Mouse (Mus musculus) heart, embryonic 11.5 days (tissue): Measurements from ENCODE around the gene Spink8. TPM values are rescaled to one million over a fixed set of nuclear protein-coding genes. Genes with fewer than 3 reads are reported as not detected.
"Not testable (repeated sequence)": the region's sequence is repeated elsewhere in the genome, so short reads cannot be mapped to it uniquely, and the experiment has no call there.

Experiments used
- ATAC-seq: fragments of 200-750 bp; cut with Nextera tagmentation; replicated peaks from 2 replicates; pipeline ENCODE4 v1.8.0; 2017; ENCODE audit warnings: moderate library complexity; ENCODE audit not compliant: insufficient number of reproducible peaks, low FRiP score, low TSS enrichment
- H3K27ac ChIP-seq: fragments of 300-500 bp; sonication (generic); 2 replicates; pipeline ENCODE4 v1.5.1; 2014; ENCODE audit warnings: mild to moderate bottlenecking, low read depth, low read length
- H3K27me3 ChIP-seq: fragments of 300-500 bp; sonication (generic); 2 replicates; pipeline ENCODE4 v1.6.1; 2014; ENCODE audit warnings: mild to moderate bottlenecking, low read length, mixed read lengths; ENCODE audit not compliant: control insufficient read depth, insufficient read depth
- H3K36me3 ChIP-seq: fragments of 300-500 bp; sonication (generic); 2 replicates; pipeline ENCODE4 v1.6.1; 2014; ENCODE audit warnings: mild to moderate bottlenecking, low read length, moderate library complexity, mixed read lengths; ENCODE audit not compliant: control insufficient read depth, insufficient read depth
- H3K4me1 ChIP-seq: fragments of 300-500 bp; sonication (generic); 2 replicates; pipeline ENCODE4 v1.6.1; 2014; ENCODE audit warnings: low read length; ENCODE audit not compliant: control insufficient read depth, insufficient read depth
- H3K4me2 ChIP-seq: fragments of 300-500 bp; sonication (generic); 2 replicates; pipeline ENCODE4 v1.6.1; 2014; ENCODE audit warnings: mild to moderate bottlenecking, moderate library complexity
- H3K4me3 ChIP-seq: fragments of 300-500 bp; sonication (generic); 2 replicates; pipeline ENCODE4 v1.5.1; 2014; ENCODE audit warnings: low read depth, low read length
- H3K9ac ChIP-seq: fragments of 300-500 bp; sonication (generic); 2 replicates; pipeline ENCODE4 v1.6.1; 2014; ENCODE audit warnings: mild to moderate bottlenecking, low read depth, low read length, moderate library complexity
- H3K9me3 ChIP-seq: fragments of 300-500 bp; sonication (generic); replicated peaks from 2 replicates; pipeline ENCODE4 v1.6.1; 2016; ENCODE audit warnings: low read length; ENCODE audit not compliant: control insufficient read depth
- WGBS: fragments of 180-500 bp; shearing (Covaris S2); extraction: QIAGEN DNeasy Blood & Tissue Kit; methylation state at CpG from one replicate; pipeline ENCODE4 v1.1.7; 2014; ENCODE audit not compliant: insufficient replicate concordance; 5-methylcytosine and 5-hydroxymethylcytosine counted together
- polyA plus RNA-seq: library from polyadenylated mRNA; unstranded; fragments of >200 nt; fragmentation: Nextera tagmentation; extraction: Ambion mirVana; gene quantifications from 2 replicates; pipeline ENCODE4 v1.2.1, GENCODE M21; 2014

The Spink8 gene
- 0.27 TPM in 1 of 2 replicates, not detected in the other for polyA plus RNA-seq

DNA sequence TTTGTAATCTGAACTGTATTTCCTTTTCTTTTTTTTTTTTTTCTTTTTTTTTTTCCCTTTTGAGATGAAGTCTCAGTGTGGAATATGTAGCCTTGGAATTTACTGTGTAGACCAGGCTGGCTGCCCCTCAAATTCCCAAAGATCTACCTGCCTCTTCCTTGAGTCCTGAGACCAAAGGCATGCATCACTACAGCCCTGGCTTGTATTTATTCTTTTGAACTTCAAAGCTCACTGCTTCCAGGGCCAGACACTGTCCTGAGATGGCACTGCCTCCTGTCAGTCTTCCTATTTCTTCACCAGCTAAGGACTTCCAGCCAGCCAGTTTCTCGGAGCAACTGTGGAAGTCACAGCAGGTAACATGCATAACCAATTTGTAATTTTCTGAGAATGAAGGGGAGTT lies at the start of gene Spink8:
Gene Spink8 (plus strand): TSS at position 301 of the 400 bp plus-strand sequence.
- Histone ChIP-seq H3K9ac (no peak within 1 kb of the TSS), H3K4me1 (peaks cover 6% of the 10 kb centered on the region; the same call in 1 of the 2 replicates), H3K27ac (no peak within 1 kb of the TSS), H3K36me3 (no peaks in the 10 kb centered on the region), H3K4me2 (no peak within 1 kb of the TSS), H3K27me3 (no peaks in the 10 kb centered on the region), H3K4me3 (no peak within 1 kb of the TSS), H3K9me3 (no peaks in the 10 kb centered on the region)
- ATAC-seq = no peak
- 67% methylated on average over 1 of the region's 1 CpGs for WGBS

DNA sequence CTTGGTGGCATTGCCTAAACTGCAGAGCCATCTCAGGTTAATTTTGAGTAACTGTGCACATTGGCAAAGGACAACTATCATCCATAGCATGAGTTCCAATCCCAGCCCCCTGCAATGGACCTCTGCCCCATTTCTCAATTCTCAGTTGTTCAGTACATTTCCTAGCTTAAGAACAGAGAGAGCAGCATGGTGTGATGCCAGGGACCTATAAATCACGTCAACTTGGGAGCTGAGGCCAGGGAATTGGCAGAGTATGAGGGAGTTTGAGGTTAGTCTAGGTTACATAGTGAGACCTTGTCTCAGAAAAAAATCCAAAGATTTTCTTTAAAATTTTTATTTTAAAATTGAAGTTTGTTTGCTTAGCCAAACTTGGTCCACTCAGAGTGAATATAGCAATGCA lies 45.2 kb upstream of the Spink8 start:
- H3K9ac ChIP-seq, H3K4me1 ChIP-seq: not testable (repeated sequence)
- 52% methylated on average over 1 of the region's 1 CpGs for WGBS

DNA sequence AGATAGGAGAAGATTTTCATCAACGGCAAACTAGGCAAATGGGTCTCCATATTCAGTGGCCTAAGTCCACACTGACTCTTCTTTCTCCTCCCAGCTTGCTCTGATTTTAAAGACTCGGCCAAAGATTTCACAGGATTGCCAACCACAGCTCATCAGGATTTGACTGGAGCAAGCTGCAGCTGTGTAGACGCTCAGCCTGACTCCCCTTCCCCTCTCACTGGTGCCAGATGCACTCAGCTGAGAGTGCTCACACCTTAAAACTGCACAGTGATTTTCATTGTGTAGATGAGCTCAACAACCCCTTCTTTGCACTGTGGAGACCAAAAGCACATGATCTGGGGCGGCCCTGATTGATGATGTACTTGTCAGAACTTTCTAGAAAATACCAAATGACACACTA lies 21.5 kb upstream of the Spink8 start, which contains the start of gene Fbxw27:
Gene Fbxw27 (minus strand): TSS at position 101 of the 400 bp plus-strand sequence.
- H3K36me3 ChIP-seq, H3K9me3 ChIP-seq, ATAC-seq, H3K4me3 ChIP-seq, H3K4me1 ChIP-seq, H3K9ac ChIP-seq, H3K4me2 ChIP-seq, H3K27ac ChIP-seq, H3K27me3 ChIP-seq: not testable (repeated sequence)
- 66% methylated on average over 4 of the region's 4 CpGs for WGBS

More for the DNA sequence above, 45.2 kb upstream of the Spink8 start:
- not testable (repeated sequence) for H3K27ac ChIP-seq, ATAC-seq, H3K36me3 ChIP-seq, H3K9me3 ChIP-seq, H3K27me3 ChIP-seq, H3K4me3 ChIP-seq, H3K4me2 ChIP-seq

DNA sequence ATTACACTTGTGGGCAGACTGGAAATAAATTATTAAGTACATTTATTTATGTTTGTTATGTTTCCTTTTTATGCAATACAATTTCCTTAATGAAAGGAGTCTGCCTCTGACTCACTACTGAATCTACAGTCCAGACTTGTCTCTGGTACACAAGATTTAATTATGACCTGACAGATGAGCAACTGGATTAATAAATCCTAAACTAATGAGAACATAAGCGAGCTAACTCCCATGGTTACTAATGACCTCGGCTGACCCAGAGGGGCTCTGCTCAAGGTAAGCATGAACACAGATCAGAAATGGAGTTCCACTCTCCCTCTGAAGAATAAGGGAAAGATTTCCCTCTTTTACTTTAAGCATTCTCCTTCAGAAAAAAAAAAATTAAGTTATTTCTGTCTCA lies 16.9 kb upstream of the Spink8 start:
- H3K9me3 ChIP-seq = no peaks in the 10 kb centered on the region
- no peak overlapping the region for H3K4me3 ChIP-seq
- H3K4me2 ChIP-seq = no peak overlapping the region
- no peaks in the 10 kb centered on the region for H3K36me3 ChIP-seq
- no peak overlapping the region for H3K9ac ChIP-seq
- H3K4me1 ChIP-seq = no peaks in the 10 kb centered on the region
- no peak for ATAC-seq
- no peaks in the 10 kb centered on the region for H3K27me3 ChIP-seq
- no peak overlapping the region for H3K27ac ChIP-seq
- 85% methylated on average over 2 of the region's 2 CpGs for WGBS

DNA sequence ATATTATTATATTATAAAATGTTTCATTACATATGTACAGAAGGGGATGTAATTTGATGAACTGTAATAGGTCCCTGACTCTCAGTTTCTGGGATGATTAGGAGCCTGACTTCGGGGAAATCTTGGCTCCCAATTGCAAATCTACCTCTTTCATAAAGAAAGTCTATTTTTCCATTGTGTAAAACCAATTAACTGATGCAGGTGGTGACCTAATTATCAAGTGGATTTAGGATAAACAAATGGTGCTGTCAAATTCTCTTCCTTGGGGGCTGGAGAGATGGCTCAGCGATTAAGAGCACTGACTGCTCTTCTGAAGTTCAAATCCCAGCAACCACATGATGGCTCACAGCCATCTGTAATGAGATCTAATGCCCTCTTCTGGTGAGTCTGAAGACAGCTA lies 16.3 kb upstream of the Spink8 start:
- no peak for ATAC-seq
- Histone ChIP-seq H3K4me1 (no peaks in the 10 kb centered on the region), H3K27me3 (no peaks in the 10 kb centered on the region), H3K36me3 (no peaks in the 10 kb centered on the region), H3K9me3 (no peaks in the 10 kb centered on the region), H3K9ac (no peak overlapping the region), H3K27ac (no peak overlapping the region), H3K4me2 (no peak overlapping the region), H3K4me3 (no peak overlapping the region)
- WGBS = 76% methylated on average over 2 of the region's 2 CpGs

DNA sequence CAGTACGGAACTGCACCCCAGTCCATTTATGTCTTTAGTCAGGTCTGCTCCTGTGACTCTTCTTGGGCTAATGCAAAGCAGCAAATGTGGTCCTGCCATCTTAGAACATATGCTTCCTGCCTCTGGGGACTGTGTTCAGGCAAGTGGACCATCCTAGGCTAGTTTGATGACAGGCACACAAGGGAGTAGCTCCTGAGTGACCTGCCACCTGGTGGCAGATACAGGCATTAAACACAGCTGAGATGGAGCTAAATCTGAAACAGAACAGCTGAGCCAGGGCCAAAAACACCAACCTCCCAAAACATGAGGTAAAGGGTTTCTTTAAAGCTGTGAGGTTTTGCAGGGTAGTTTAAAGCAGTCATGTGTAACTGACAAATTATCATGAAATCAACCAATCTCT lies 14.0 kb upstream of the Spink8 start:
- WGBS = 87% methylated on average over 1 of the region's 1 CpGs
- ATAC-seq = no peak
- H3K36me3 ChIP-seq = no peaks in the 10 kb centered on the region

DNA sequence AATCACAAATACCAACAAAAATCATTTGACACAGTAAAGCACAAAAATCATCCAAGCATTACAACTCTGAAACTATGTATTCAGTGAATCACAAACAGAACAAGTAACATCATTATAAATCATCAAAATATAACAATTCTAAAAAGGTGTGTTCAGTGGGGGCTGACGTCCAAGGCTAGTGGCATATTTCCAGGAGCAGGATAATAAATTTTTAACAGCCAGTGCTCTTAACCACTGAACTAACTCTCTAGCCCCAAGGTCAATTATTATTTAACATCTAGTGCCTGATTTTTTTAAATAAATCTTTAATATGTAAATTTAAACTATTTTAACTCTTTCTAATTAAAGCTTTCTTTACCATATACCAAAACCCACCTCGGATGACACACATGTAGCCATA lies 6.5 kb upstream of the Spink8 start:
- H3K4me1 ChIP-seq, ATAC-seq, H3K4me3 ChIP-seq, H3K4me2 ChIP-seq, H3K9ac ChIP-seq, H3K36me3 ChIP-seq, H3K27ac ChIP-seq, H3K27me3 ChIP-seq, H3K9me3 ChIP-seq: not testable (repeated sequence)
- 83% methylated on average over 2 of the region's 2 CpGs for WGBS

More for the DNA sequence above, 14.0 kb upstream of the Spink8 start:
- Histone ChIP-seq H3K27ac (no peak overlapping the region), H3K9me3 (no peaks in the 10 kb centered on the region), H3K4me3 (no peak overlapping the region), H3K27me3 (no peaks in the 10 kb centered on the region), H3K4me1 (no peaks in the 10 kb centered on the region), H3K9ac (no peak overlapping the region), H3K4me2 (no peak overlapping the region)

DNA sequence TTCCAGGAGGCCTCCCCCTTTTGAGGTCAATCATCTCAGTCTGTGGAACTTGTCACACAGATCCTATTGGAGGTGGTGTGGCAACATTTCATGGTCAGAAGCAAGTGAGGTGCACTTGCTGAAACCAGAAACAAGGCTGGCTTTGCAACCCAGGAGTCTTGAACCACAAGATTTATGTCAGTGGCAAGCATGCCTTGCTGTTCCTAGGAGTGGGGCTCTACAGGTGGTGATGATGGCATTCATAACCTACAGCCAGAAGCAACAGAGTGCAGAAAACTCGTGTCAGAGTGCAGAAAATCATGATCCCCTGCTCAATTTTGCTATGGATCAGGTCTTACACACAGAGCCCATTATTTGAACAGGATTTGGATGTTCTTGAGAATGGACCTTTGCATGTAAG lies 5.8 kb upstream of the Spink8 start:
- Histone ChIP-seq H3K27me3 (no peaks in the 10 kb centered on the region), H3K9me3 (no peaks in the 10 kb centered on the region), H3K27ac (no peak overlapping the region), H3K4me3 (no peak overlapping the region), H3K4me2 (no peak overlapping the region), H3K4me1 (no peaks in the 10 kb centered on the region), H3K36me3 (no peaks in the 10 kb centered on the region), H3K9ac (no peak overlapping the region)
- ATAC-seq = no peak
- WGBS = 44% methylated on average over 1 of the region's 1 CpGs

DNA sequence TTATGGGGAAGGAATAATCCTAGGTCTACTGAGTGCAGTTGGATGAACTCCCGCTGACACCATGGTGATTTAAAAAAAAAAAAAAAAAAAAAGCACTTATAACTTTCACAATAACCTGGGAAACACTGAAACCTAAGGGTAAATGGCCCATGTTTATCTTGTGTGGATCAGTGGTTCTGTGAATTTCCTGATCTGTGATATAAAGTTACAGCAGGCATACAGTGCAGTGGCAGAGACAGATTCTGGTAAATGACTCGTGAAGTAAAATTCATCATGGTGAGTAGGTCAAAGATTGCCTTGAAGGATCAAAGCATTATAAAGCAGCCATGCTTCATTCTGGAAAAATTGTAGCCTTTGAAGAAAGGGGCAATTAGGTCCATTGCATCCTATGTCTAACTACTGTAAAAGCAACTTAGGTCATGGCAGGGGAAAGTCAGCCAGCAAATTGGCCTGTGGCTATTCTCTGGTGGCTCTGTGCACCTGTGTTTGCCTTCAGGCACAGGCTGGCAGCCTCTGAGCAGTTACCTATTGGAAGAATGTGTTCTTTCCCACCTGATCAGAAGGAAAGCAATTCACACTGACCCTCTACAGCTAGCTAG lies 5.3 kb upstream of the Spink8 start:
- 86% methylated on average over 2 of the region's 2 CpGs for WGBS
- no peaks in the 10 kb centered on the region for H3K4me1 ChIP-seq

More for the DNA sequence above, 5.3 kb upstream of the Spink8 start:
- Histone ChIP-seq H3K27me3 (no peaks in the 10 kb centered on the region), H3K9me3 (no peaks in the 10 kb centered on the region), H3K27ac (no peak overlapping the region), H3K4me2 (no peak overlapping the region), H3K4me3 (no peak overlapping the region), H3K36me3 (no peaks in the 10 kb centered on the region), H3K9ac (no peak overlapping the region)
- ATAC-seq = no peak
